Mouse (Mus musculus) T-cell, adult 2 months (primary cell): ENCODE data around the gene Pts.

Experiments
- DNase-seq: peaks from one replicate; pipeline ENCODE4 v3.0.0; 2022; ENCODE audit warnings: low spot score

Gene Pts

DNA sequence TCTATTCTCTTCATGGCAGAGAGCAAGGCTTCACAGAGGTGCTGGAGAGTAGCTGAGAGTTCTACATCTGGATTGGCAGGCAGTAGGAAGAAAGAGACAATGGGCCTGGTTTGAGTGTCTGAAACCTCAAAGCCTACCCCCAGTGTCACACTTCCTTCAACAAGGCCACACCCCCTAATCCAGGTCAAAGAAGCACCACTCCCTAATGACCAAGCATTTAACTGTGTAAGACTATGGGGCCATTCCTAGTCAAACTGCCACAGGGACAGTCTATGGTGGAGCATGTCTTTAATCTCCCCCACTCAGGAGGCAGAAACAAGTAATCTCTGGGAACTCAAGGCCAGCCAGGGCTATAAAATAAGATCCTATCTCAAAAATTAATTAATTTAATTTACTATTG lies 37.7 kb downstream of the Pts start:
- DNase-seq = no peak

DNA sequence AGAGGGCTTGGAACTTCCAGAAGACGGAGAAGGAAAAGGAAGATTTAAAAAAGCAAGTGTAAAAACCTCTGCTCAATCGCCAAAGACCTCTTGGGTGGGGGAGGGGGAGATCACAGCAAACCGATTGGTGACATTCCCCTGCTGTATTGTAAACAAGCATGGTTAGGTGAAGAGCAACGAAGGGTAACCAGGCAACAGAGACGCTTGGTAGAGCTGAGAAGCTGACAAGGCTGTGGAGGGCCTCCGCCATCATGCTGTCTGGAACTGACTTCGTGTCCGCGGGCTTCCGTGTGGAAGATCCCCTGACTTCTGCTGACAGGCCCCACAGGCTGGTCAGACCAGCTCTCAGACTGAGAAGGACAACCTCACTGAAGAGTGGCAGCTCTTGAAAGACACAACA lies 43.0 kb downstream of the Pts start:
- no peak for DNase-seq

DNA sequence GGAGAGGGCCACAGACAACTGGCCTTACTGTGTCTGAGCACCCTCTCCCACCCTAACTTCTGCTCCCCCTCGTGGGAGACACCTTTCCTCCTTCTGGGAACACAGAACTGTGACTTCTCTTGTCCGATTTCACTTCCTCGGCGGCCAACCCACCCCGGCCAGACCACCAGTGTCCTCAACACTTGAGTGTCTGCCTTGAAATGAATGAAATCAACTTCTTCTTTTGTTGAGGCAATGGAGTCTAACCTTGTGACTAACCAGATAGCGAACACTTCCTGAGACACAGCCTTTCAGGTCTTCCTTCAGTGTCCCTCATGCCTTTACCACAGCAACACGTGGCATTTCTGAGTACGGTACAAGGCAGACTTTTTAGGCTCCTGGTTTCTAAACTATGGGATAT lies 45.8 kb downstream of the Pts start:
- DNase-seq = no peak

GRCm38 (mm10) chr9:50479476-50479875 lies 49.0 kb downstream of the Pts start:
- DNase-seq = no peak

DNA sequence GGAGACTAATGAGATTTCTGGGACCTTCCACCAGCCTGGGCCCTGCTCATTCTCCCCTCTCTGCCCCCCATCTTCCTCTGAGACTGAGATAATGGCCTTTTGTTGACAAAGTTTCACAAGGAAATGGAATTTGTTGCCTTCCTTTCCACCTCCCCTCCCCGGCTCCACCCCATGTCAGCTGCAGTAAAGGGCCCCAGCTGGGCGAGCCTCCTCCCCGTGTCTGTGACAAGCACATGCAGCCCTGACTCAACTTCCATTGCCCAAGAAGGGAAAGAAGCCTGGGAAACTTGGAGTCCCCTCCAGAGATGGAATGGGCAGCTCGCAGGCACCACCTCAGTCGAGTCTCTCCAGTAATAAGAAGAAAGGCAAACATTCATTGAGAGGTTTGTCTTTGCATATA lies 49.7 kb downstream of the Pts start:
- DNase-seq = no peak

DNA sequence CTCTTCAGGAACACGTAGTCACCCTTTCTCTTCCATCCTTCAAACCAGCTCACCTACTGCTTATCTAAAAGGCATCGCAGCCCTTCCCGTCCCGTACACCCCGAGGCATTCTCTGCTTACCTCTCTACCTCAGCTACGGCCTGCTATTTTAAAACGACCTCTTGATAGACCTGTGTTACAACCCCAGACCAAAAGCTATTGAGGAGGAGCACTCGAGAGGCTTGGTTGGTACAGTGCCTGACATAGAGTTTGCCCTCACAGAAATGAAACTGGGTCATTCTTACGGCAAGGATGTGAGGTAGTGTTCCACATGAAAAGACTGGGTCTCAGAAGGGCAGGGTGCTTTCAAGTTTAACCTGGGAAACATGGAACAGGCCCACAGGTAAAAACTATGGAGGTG lies 51.3 kb downstream of the Pts start:
- no peak for DNase-seq

DNA sequence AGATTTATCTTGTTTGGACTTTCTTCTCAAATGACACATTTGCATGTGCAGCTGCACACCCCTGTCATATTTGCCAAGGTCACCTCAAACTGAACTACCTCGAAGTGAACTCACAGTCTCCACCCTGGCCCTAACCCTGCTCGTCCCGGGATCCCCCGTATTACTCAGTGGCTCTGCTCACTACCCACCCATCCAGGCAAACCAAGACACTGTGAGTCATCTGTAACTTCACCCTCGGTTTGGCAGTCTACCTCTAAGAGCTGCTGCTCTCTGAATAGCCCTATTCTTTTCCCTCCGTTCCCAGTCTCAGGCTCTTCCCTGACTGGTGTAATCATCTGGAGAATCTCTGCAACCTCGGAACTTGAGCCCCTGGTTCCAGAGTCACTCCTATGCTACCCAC lies 51.9 kb downstream of the Pts start:
- DNase-seq = no peak

- DNase-seq = no peak
Observed at GRCm38 (mm10) chr9:50475745-50476144, 52.8 kb downstream of the Pts start.

DNA sequence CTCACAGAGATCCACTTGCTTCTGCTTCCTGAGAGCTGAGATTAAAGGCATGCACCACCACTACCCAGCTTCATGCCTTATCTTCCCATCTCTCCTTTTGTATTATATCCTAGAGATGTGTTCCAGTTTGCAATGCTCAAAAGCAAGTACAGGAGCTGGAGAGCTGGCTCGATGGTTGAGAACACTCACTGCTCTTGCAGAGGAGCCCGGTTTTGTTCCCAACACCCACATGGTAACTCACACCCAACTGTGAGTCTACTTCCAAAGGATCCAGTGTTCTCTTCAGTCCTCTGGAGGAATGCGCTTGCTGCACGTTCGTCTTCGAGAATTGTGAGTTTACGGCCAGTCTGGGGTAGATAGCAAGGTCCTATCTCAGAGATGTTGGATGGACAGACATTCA lies 53.2 kb downstream of the Pts start:
- DNase-seq = no peak
